Mouse (Mus musculus) frontal cortex, postnatal 14 days (tissue): ENCODE measurements at regions not wholly inside any gene's neighbourhood (a gene's known extent, or its start where the extent isn't known, plus 50 kb on each side); places are given as distances from the start of the nearest gene placed in this dataset.

ENCODE experiments used
- DNase-seq, 2 experiments: peaks; one replicate each; pipeline ENCODE4 v3.0.0; 2022; ENCODE audit warnings: low spot score in 2 of 2

GRCm38 (mm10) chr1:184536311-184537200 is 195.9 kb downstream of the Hlx start:
- DNase-seq: no peak

GRCm38 (mm10) chr1:184535691-184536090 is 196.7 kb downstream of the Hlx start:
- DNase-seq: no peak

GRCm38 (mm10) chr1:184534511-184534910 is 197.9 kb downstream of the Hlx start:
- no peak for DNase-seq

GRCm38 (mm10) chr1:184533870-184534269 is 198.5 kb downstream of the Hlx start:
- DNase-seq: no peak

- no peak for DNase-seq
These were observed 199.8 kb downstream of the Hlx start for GRCm38 (mm10) chr1:184532488-184533055.

- no peak for DNase-seq
These were observed 201.7 kb downstream of the Hlx start for GRCm38 (mm10) chr1:184530606-184531320.

GRCm38 (mm10) chr1:184525740-184526139 is 206.7 kb downstream of the Hlx start:
- no peak for DNase-seq

GRCm38 (mm10) chr1:184519551-184519950 is 212.9 kb downstream of the Hlx start:
- DNase-seq: no peak

- DNase-seq: no peak
These were observed 227.8 kb downstream of the Hlx start for GRCm38 (mm10) chr1:184504663-184505062.

- DNase-seq: no peak
These were observed 228.5 kb downstream of the Hlx start for GRCm38 (mm10) chr1:184503827-184504355.

GRCm38 (mm10) chr1:184500702-184501101 is 231.7 kb downstream of the Hlx start:
- no peak for DNase-seq

- DNase-seq: no peak
These were observed 233.4 kb downstream of the Hlx start for GRCm38 (mm10) chr1:184498909-184499525.

- DNase-seq: no peak
These were observed 235.4 kb downstream of the Hlx start for GRCm38 (mm10) chr1:184497007-184497406.

- DNase-seq: no peak
These were observed 238.6 kb downstream of the Hlx start for GRCm38 (mm10) chr1:184493811-184494210.

- DNase-seq: no peak
These were observed 240.3 kb downstream of the Hlx start for GRCm38 (mm10) chr1:184492115-184492514.

- DNase-seq: no peak
These were observed 241.2 kb downstream of the Hlx start for GRCm38 (mm10) chr1:184491252-184491651.

GRCm38 (mm10) chr1:184487409-184487808 is 245.0 kb downstream of the Hlx start:
- no peak for DNase-seq

- DNase-seq: no peak
These were observed 247.6 kb downstream of the Hlx start for GRCm38 (mm10) chr1:184484801-184485200.

- no peak for DNase-seq
These were observed 249.0 kb downstream of the Hlx start for GRCm38 (mm10) chr1:184483371-184483770.

GRCm38 (mm10) chr1:184482026-184482425 is 250.4 kb downstream of the Hlx start:
- DNase-seq: no peak

- no peak for DNase-seq
These were observed 251.7 kb downstream of the Hlx start for GRCm38 (mm10) chr1:184480571-184481220.
